ENCODE assay signal across 10 mouse cellular contexts in genomic region chr9:45677952-45678663, GRCm38 (mm10).
A peak's percentile ranks its signal among the peaks of the same experiment; 100 is the strongest.
DNase-seq lines count a peak whose midpoint lies in the region; ATAC-seq and TF ChIP-seq lines count a peak whose summit lies in the region.
"Had no signal": no experiment of that assay in that cellular context is flagged by ENCODE, and none has a peak within 500 bp of the region (broad histone marks: within the 10 kb centered on the region; RNA-seq: fewer than 3 reads in every experiment).

No protein-coding gene starts in this region.

- intact Hi-C loops in left cerebral cortex, adult 2 months (cut with DNase I) = no loop called here
- intact Hi-C loops in left cerebral cortex, postnatal 10 days (cut with DNase I) = no loop called here

- H3K4me1 ChIP-seq in embryonic facial prominence, embryonic 14.5 days (ENCODE audit: control insufficient read depth, insufficient read depth, low read length) = peaks cover 33% of the 10 kb centered on the region
- peaks cover 60% of the 10 kb centered on the region for H3K4me1 ChIP-seq in hindbrain, embryonic 15.5 days (replicated peaks)
- peaks cover 76% of the 10 kb centered on the region for H3K4me1 ChIP-seq in neural tube, embryonic 13.5 days (replicated peaks)

- no peaks in the 10 kb centered on the region for H3K27me3 ChIP-seq in embryonic facial prominence, embryonic 14.5 days (replicated peaks; ENCODE audit: control insufficient read depth, insufficient read depth, low read length)
- H3K27me3 ChIP-seq in hindbrain, embryonic 15.5 days = no peaks in the 10 kb centered on the region
- no peaks in the 10 kb centered on the region for H3K27me3 ChIP-seq in neural tube, embryonic 13.5 days

- H3K4me2 ChIP-seq in embryonic facial prominence, embryonic 14.5 days (ENCODE audit: low read depth, low read length) = peak overlapping the region; percentile 41; the same call in 1 of the 2 replicates
- no peak overlapping the region; the same call in 1 of the 2 replicates for H3K4me2 ChIP-seq in hindbrain, embryonic 15.5 days
- no peak overlapping the region for H3K4me2 ChIP-seq in neural tube, embryonic 13.5 days
- H3K4me2 ChIP-seq: liver, embryonic 11.5 days had no signal

- peak; percentile 9; the same call in 1 of the 2 replicates for ATAC-seq in embryonic facial prominence, embryonic 14.5 days (ENCODE audit: low read depth)
- peak; percentile 23 for ATAC-seq in hindbrain, embryonic 15.5 days (ENCODE audit: low FRiP score, low read depth)
- peak; percentile 15; the same call in 1 of the 2 replicates for ATAC-seq in neural tube, embryonic 13.5 days (ENCODE audit: low read depth)

- 53% methylated on average over 8 of the region's 8 CpGs for WGBS in embryonic facial prominence, embryonic 14.5 days
- 34% methylated on average over 8 of the region's 8 CpGs for WGBS in hindbrain, embryonic 15.5 days
- 55% methylated on average over 8 of the region's 8 CpGs for WGBS in neural tube, embryonic 13.5 days

- H3K9me3 ChIP-seq in embryonic facial prominence, embryonic 14.5 days (ENCODE audit: control insufficient read depth, low read length) = no peaks in the 10 kb centered on the region
- H3K9me3 ChIP-seq in hindbrain, embryonic 15.5 days = no peaks in the 10 kb centered on the region
- no peaks in the 10 kb centered on the region for H3K9me3 ChIP-seq in neural tube, embryonic 13.5 days

- H3K9ac ChIP-seq in embryonic facial prominence, embryonic 14.5 days (ENCODE audit: low read depth, low read length) = no peak overlapping the region
- no peak overlapping the region for H3K9ac ChIP-seq in hindbrain, embryonic 15.5 days
- peak overlapping the region; percentile 42; the same call in 1 of the 2 replicates for H3K9ac ChIP-seq in neural tube, embryonic 13.5 days

- DNase-seq in left cerebral cortex, adult 2 months (ENCODE audit: extremely low spot score in 1 of 2, low spot score in 2 of 2) = no peak
- DNase-seq in left cerebral cortex, postnatal 10 days (ENCODE audit: extremely low spot score in 1 of 2, low spot score in 2 of 2) = no peak
- DNase-seq in embryonic facial prominence, embryonic 14.5 days (ENCODE audit: low spot score) = peak; percentile 57
- DNase-seq in spleen, adult 12 weeks (ENCODE audit: low spot score) = no peak
- no peak for DNase-seq in thymus, postnatal 36 days
- DNase-seq in ovary, postnatal 36 days (ENCODE audit: low spot score) = no peak
- DNase-seq: adrenal gland, postnatal 25 days had no signal

- H3K4me3 ChIP-seq in left cerebral cortex, adult 2 months = no peak overlapping the region
- H3K4me3 ChIP-seq in embryonic facial prominence, embryonic 14.5 days (ENCODE audit: low read depth, low read length) = no peak overlapping the region
- no peak overlapping the region for H3K4me3 ChIP-seq in hindbrain, embryonic 15.5 days
- H3K4me3 ChIP-seq in neural tube, embryonic 13.5 days = no peak overlapping the region

- no peak for TF ChIP-seq CTCF in left cerebral cortex, adult 2 months (IDR thresholded peaks at IDR 0.05)

- no peaks in the 10 kb centered on the region for H3K36me3 ChIP-seq in embryonic facial prominence, embryonic 14.5 days (ENCODE audit: control insufficient read depth, insufficient read depth, low read length)
- H3K36me3 ChIP-seq in hindbrain, embryonic 15.5 days = no peaks in the 10 kb centered on the region
- H3K36me3 ChIP-seq in neural tube, embryonic 13.5 days = no peaks in the 10 kb centered on the region

- peak overlapping the region; percentile 72 for H3K27ac ChIP-seq in left cerebral cortex, adult 2 months
- peak overlapping the region; percentile 85 for H3K27ac ChIP-seq in embryonic facial prominence, embryonic 14.5 days (replicated peaks; ENCODE audit: low read depth, low read length)
- peak overlapping the region; percentile 88 for H3K27ac ChIP-seq in hindbrain, embryonic 15.5 days (replicated peaks)
- H3K27ac ChIP-seq in neural tube, embryonic 13.5 days (replicated peaks) = peak overlapping the region; percentile 93
